Mouse (Mus musculus) layer of hippocampus, adult 9-10 months (tissue): ENCODE results near the gene Tecta.
A peak's percentile ranks its signal among the peaks of the same experiment; 100 is the strongest.

ENCODE experiments used
- DNase-seq: peaks from one replicate; pipeline ENCODE4 v3.0.0; 2022; ENCODE audit warnings: low spot score

The Tecta gene

GRCm38 (mm10) chr9:42387038-42387437 lies 12.7 kb downstream of the Tecta start:
- no peak for DNase-seq

- DNase-seq = no peak
Measured at GRCm38 (mm10) chr9:42385656-42386055, 14.1 kb downstream of the Tecta start.

- DNase-seq = no peak
Measured at GRCm38 (mm10) chr9:42382628-42383347, 16.9 kb downstream of the Tecta start.

- DNase-seq = no peak
Measured at GRCm38 (mm10) chr9:42382063-42382462, 17.7 kb downstream of the Tecta start.

- no peak for DNase-seq
Measured at GRCm38 (mm10) chr9:42378071-42378470, 21.7 kb downstream of the Tecta start.

- DNase-seq = no peak
Measured at GRCm38 (mm10) chr9:42377656-42378055, 22.1 kb downstream of the Tecta start.

- no peak for DNase-seq
Measured at GRCm38 (mm10) chr9:42371670-42372368, 27.9 kb downstream of the Tecta start.

- DNase-seq = no peak
Measured at GRCm38 (mm10) chr9:42357585-42357984, 42.1 kb downstream of the Tecta start.

- no peak for DNase-seq
Measured at GRCm38 (mm10) chr9:42354871-42355270, 44.9 kb downstream of the Tecta start.

- no peak for DNase-seq
Measured at GRCm38 (mm10) chr9:42349791-42350190, 49.9 kb downstream of the Tecta start.

- DNase-seq = no peak
Measured at GRCm38 (mm10) chr9:42346297-42346696, 53.4 kb downstream of the Tecta start.

- no peak for DNase-seq
Measured at GRCm38 (mm10) chr9:42339151-42339550, 60.6 kb downstream of the Tecta start.

- DNase-seq = no peak
Measured at GRCm38 (mm10) chr9:42337026-42337425, 62.7 kb downstream of the Tecta start.

GRCm38 (mm10) chr9:42336575-42336974 lies 63.2 kb downstream of the Tecta start:
- no peak for DNase-seq

GRCm38 (mm10) chr9:42334885-42335284 lies 64.8 kb downstream of the Tecta start:
- no peak for DNase-seq

- DNase-seq = no peak
Measured at GRCm38 (mm10) chr9:42332692-42333091, 67.0 kb downstream of the Tecta start.

- DNase-seq = no peak
Measured at GRCm38 (mm10) chr9:42331341-42331740, 68.4 kb downstream of the Tecta start.

- DNase-seq = no peak
Measured at GRCm38 (mm10) chr9:42329753-42330152, 70.0 kb downstream of the Tecta start.

- DNase-seq = peak; percentile 64
Measured at GRCm38 (mm10) chr9:42326688-42327440, 72.9 kb downstream of the Tecta start.

GRCm38 (mm10) chr9:42324640-42325394 lies 74.9 kb downstream of the Tecta start:
- DNase-seq = no peak

GRCm38 (mm10) chr9:42323238-42323637 lies 76.5 kb downstream of the Tecta start:
- DNase-seq = no peak

- DNase-seq = no peak
Measured at GRCm38 (mm10) chr9:42321442-42321841, 78.3 kb downstream of the Tecta start.
